Mouse (Mus musculus) intestine, embryonic 15.5 days (tissue): Measurements from ENCODE around the gene Icam4. TPM values are rescaled to one million over a fixed set of nuclear protein-coding genes. Genes with fewer than 3 reads are reported as not detected.

Experiments
- microRNA counts: library from miRNA; unstranded; fragments of <30 nt; microRNA quantifications from one replicate; lab custom pipeline; 2016
- polyA plus RNA-seq: library from polyadenylated mRNA; unstranded; fragments of >200 nt; fragmentation: Nextera tagmentation; extraction: Ambion mirVana; gene quantifications from 2 replicates; pipeline ENCODE4 v1.2.1, GENCODE M21; 2015

Icam4 gene
- polyA plus RNA-seq, 1 experiment from 2014 or later = 2.9 TPM

MicroRNAs encoded within 50 kb of the gene (microRNA counts, 519-probe panel; counts per million panel counts)
- 2,803 counts per million, percentile 72 among the panel's probes with 10 or more counts for microRNA mmu-miR-1900 (lab: Ali Mortazavi, UCI)

Other genes with a start within 250 kb of the Icam4 start
- 2.7 and 2.8 TPM in 2 replicates for gene Col5a3, start 214.3 kb upstream of the Icam4 start, polyA plus RNA-seq
- gene Rdh8, start 210.9 kb upstream of the Icam4 start, polyA plus RNA-seq = not detected in 2 replicates
- gene A230050P20Rik, start 160.7 kb upstream of the Icam4 start, polyA plus RNA-seq = 15.0 and 19.8 TPM in 2 replicates
- 8.3 and 10.7 TPM in 2 replicates for gene Angptl6, start 149.6 kb upstream of the Icam4 start, polyA plus RNA-seq
- gene Ppan, start 141.2 kb upstream of the Icam4 start, polyA plus RNA-seq = 91.6 and 95.5 TPM in 2 replicates
- gene Eif3g, start 130.8 kb upstream of the Icam4 start, polyA plus RNA-seq = 292 and 319 TPM in 2 replicates
- 72.5 and 73.4 TPM in 2 replicates for gene Dnmt1, start 69.5 kb upstream of the Icam4 start, polyA plus RNA-seq
- 29.2 and 30.4 TPM in 2 replicates for gene S1pr2, start 52.6 kb upstream of the Icam4 start, polyA plus RNA-seq
- 145 and 159 TPM in 2 replicates for gene Mrpl4, start 26.6 kb upstream of the Icam4 start, polyA plus RNA-seq
- 12.6 and 12.8 TPM in 2 replicates for gene Icam1, start 13.4 kb upstream of the Icam4 start, polyA plus RNA-seq
- 0.06 and 0.16 TPM in 2 replicates for gene Icam5, start 2.7 kb downstream of the Icam4 start, polyA plus RNA-seq
- 1.0 and 1.1 TPM in 2 replicates for gene Zglp1, start 37.7 kb downstream of the Icam4 start, polyA plus RNA-seq
- 0.40 and 0.59 TPM in 2 replicates for gene Gm49373, start 43.7 kb downstream of the Icam4 start, polyA plus RNA-seq
- gene Fdx1l, start 44.2 kb downstream of the Icam4 start, polyA plus RNA-seq = 57.3 and 68.2 TPM in 2 replicates
- 1.0 and 2.4 TPM in 2 replicates for gene Gm38431, start 62.6 kb downstream of the Icam4 start, polyA plus RNA-seq
- gene Raver1, start 62.6 kb downstream of the Icam4 start, polyA plus RNA-seq = 64.5 and 66.5 TPM in 2 replicates
- 13.6 and 15.7 TPM in 2 replicates for gene Tyk2, start 101.9 kb downstream of the Icam4 start, polyA plus RNA-seq
- 276 and 280 TPM in 2 replicates for gene Cdc37, start 120.6 kb downstream of the Icam4 start, polyA plus RNA-seq
- gene Pde4a, start 136.3 kb downstream of the Icam4 start, polyA plus RNA-seq = 6.0 and 6.8 TPM in 2 replicates
- gene Keap1, start 210.0 kb downstream of the Icam4 start, polyA plus RNA-seq = 55.8 and 59.8 TPM in 2 replicates
- not detected in 2 replicates for gene S1pr5, start 219.1 kb downstream of the Icam4 start, polyA plus RNA-seq
- 50.0 and 55.1 TPM in 2 replicates for gene Atg4d, start 235.9 kb downstream of the Icam4 start, polyA plus RNA-seq